Mouse (Mus musculus) hindbrain, embryonic 14.5 days (tissue): ENCODE measurements around the gene Cep83. TPM values are rescaled to one million over a fixed set of nuclear protein-coding genes. Genes with fewer than 3 reads are reported as not detected.

Experiments used
- ATAC-seq: fragments of 200-750 bp; cut with Nextera tagmentation; 2 replicates; pipeline ENCODE4 v1.8.0; 2017; ENCODE audit warnings: moderate number of reproducible peaks, mild to moderate bottlenecking, moderate TSS enrichment, moderate library complexity; ENCODE audit not compliant: low FRiP score
- DNase-seq: peaks from one replicate; pipeline ENCODE4 v3.0.0-alpha.2; 2015; ENCODE audit warnings: low spot score
- H3K27ac ChIP-seq: fragments of 300-500 bp; sonication (generic); 2 replicates; pipeline ENCODE4 v1.5.1; 2014; ENCODE audit warnings: mild to moderate bottlenecking, moderate library complexity
- H3K27me3 ChIP-seq: fragments of 300-500 bp; sonication (generic); 2 replicates; pipeline ENCODE4 v1.6.1; 2014; ENCODE audit warnings: mild to moderate bottlenecking, low read length, mixed read lengths; ENCODE audit not compliant: control insufficient read depth, insufficient read depth
- H3K36me3 ChIP-seq: fragments of 300-500 bp; sonication (generic); replicated peaks from 2 replicates; pipeline ENCODE4 v1.6.1; 2014; ENCODE audit not compliant: control insufficient read depth, insufficient read depth
- H3K4me1 ChIP-seq: fragments of 300-500 bp; sonication (generic); replicated peaks from 2 replicates; pipeline ENCODE4 v1.6.1; 2014; ENCODE audit warnings: antibody characterized with exemption, low read length, mixed read lengths; ENCODE audit not compliant: control insufficient read depth, insufficient read depth
- H3K4me2 ChIP-seq: fragments of 300-500 bp; sonication (generic); replicated peaks from 2 replicates; pipeline ENCODE4 v1.6.1; 2014; ENCODE audit warnings: mild to moderate bottlenecking, moderate library complexity
- H3K4me3 ChIP-seq: fragments of 300-500 bp; sonication (generic); replicated peaks from 2 replicates; pipeline ENCODE4 v1.5.1; 2014; ENCODE audit warnings: mild to moderate bottlenecking, low read length
- H3K9ac ChIP-seq: fragments of 300-500 bp; sonication (generic); 2 replicates; pipeline ENCODE4 v1.6.1; 2014
- H3K9me3 ChIP-seq: fragments of 300-500 bp; sonication (generic); 2 replicates; pipeline ENCODE4 v1.6.1; 2016; ENCODE audit warnings: low read length; ENCODE audit not compliant: control insufficient read depth
- WGBS: fragments of 180-500 bp; shearing (Covaris S2); extraction: QIAGEN DNeasy Blood & Tissue Kit; methylation state at CpG from one replicate; pipeline ENCODE4 v1.1.7; 2014; 5-methylcytosine and 5-hydroxymethylcytosine counted together
- polyA plus RNA-seq: library from polyadenylated mRNA; unstranded; fragments of >200 nt; fragmentation: Nextera tagmentation; extraction: Ambion mirVana; gene quantifications from 2 replicates; pipeline ENCODE4 v1.2.1, GENCODE M21; 2014

The Cep83 gene
- polyA plus RNA-seq, result 20.4 and 20.6 TPM in 2 replicates

DNA sequence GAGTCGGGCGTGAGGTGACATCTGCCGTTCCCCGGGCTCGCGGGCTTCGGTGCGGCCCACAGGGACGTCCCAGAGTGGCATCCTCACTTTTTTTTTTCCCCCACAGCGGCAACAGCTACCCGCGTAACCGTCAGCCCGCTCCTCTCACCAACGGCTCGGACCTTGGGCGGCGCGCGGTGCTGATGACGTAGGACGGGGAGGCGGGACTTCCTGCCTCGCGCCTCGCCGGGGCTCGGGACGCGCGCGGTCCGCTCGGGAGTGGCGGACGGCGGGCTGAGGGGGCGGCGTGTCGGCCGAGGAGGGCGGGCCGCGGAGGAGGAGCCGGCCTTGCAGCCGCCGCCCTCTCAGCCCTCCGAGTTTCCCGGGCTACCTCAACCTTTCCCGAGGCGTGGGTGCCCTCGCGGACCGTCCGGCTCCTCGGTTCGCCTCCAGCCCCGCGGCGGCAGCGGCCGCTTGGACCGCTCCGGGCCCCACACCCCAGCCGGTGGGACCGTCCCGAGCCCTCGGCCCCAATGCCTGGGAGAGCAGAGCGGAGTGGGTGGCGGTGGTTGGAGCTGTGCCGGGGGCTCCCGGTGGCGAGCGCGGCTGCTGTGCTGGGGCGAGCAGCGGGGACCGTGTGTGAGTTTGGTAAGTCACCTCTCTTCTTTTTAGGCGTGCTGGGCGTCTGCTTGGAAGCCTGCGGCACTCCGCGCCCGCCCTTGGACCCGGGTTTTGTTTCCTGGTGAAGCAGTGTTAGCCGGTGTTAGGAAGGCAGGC lies at the start of gene Cep83:
Cep83 (plus strand) TSS at position 235 of the 756 bp plus-strand sequence.
- ATAC-seq (peak; percentile 98), DNase-seq (peak; percentile 94)
- Histone ChIP-seq H3K4me2 (peak within 1 kb of the TSS; percentile 90), H3K9ac (peak within 1 kb of the TSS; percentile 86), H3K27me3 (no peaks in the 10 kb centered on the region), H3K4me3 (peak within 1 kb of the TSS; percentile 79), H3K27ac (peak within 1 kb of the TSS; percentile 87), H3K9me3 (no peaks in the 10 kb centered on the region), H3K36me3 (no peaks in the 10 kb centered on the region), H3K4me1 (no peaks in the 10 kb centered on the region; the same call in 1 of the 2 replicates)
- WGBS, result under 1% methylated on average over 83 of the region's 86 CpGs

GRCm38 (mm10) chr10:94639281-94639680 lies 49.2 kb upstream of the Cep83 start:
- ATAC-seq (no peak), DNase-seq (no peak)
- Histone ChIP-seq H3K9ac (no peak overlapping the region), H3K4me1 (no peaks in the 10 kb centered on the region), H3K9me3 (no peaks in the 10 kb centered on the region), H3K4me2 (no peak overlapping the region), H3K27ac (no peak overlapping the region), H3K27me3 (no peaks in the 10 kb centered on the region), H3K4me3 (no peak overlapping the region), H3K36me3 (no peaks in the 10 kb centered on the region)
- 85% methylated on average over 5 of the region's 5 CpGs for WGBS

DNA sequence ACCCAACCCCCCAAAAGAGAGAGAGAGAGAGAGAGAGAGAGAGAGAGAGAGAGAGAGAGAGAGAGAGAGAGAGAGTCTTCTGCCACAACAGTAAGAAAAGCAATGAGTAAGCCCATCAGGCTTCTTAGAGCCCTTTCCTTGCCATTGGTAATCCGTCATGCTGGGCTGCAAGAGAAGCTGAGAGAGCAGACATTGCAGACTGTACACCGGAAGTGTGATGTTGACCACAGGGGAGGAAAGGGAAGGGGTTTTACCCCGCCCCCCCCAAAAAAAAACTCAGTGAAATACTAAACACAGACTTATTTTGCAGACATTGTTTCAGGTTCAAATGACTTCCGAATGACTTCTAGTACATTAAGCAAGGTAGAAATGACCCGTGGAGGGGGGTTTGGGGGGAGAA lies 48.4 kb upstream of the Cep83 start:
- no peak overlapping the region for H3K4me2 ChIP-seq
- no peak overlapping the region for H3K9ac ChIP-seq
- H3K27me3 ChIP-seq, result no peaks in the 10 kb centered on the region
- H3K4me1 ChIP-seq, result no peaks in the 10 kb centered on the region
- ATAC-seq, result no peak
- DNase-seq, result no peak
- no peaks in the 10 kb centered on the region for H3K9me3 ChIP-seq
- WGBS, result 84% methylated on average over 5 of the region's 5 CpGs
- H3K36me3 ChIP-seq, result no peaks in the 10 kb centered on the region
- H3K4me3 ChIP-seq, result no peak overlapping the region
- H3K27ac ChIP-seq, result no peak overlapping the region

- ATAC-seq (no peak), DNase-seq (no peak)
- no peaks in the 10 kb centered on the region for H3K4me1 ChIP-seq
- no peak overlapping the region for H3K4me2 ChIP-seq
- no peak overlapping the region for H3K27ac ChIP-seq
- no peaks in the 10 kb centered on the region for H3K27me3 ChIP-seq
- no peak overlapping the region for H3K4me3 ChIP-seq
- H3K36me3 ChIP-seq, result no peaks in the 10 kb centered on the region
- H3K9ac ChIP-seq, result no peak overlapping the region
- no peaks in the 10 kb centered on the region for H3K9me3 ChIP-seq
- WGBS, result 83% methylated on average over 3 of the region's 3 CpGs
Measured at GRCm38 (mm10) chr10:94664036-94664435, 24.4 kb upstream of the Cep83 start.

- 93% methylated on average over 7 of the region's 7 CpGs for WGBS
- H3K9ac ChIP-seq, result no peak overlapping the region
- H3K27ac ChIP-seq, result no peak overlapping the region
- no peak for DNase-seq
- H3K4me1 ChIP-seq, result no peaks in the 10 kb centered on the region
- no peaks in the 10 kb centered on the region for H3K9me3 ChIP-seq
- H3K4me3 ChIP-seq, result no peak overlapping the region
- no peak overlapping the region for H3K4me2 ChIP-seq
- ATAC-seq, result no peak
- no peaks in the 10 kb centered on the region for H3K36me3 ChIP-seq
- no peaks in the 10 kb centered on the region for H3K27me3 ChIP-seq
Measured at GRCm38 (mm10) chr10:94664455-94664854, 24.0 kb upstream of the Cep83 start.

GRCm38 (mm10) chr10:94668147-94668546 lies 20.3 kb upstream of the Cep83 start:
- ATAC-seq, result no peak
- Histone ChIP-seq H3K9ac (no peak overlapping the region), H3K9me3 (no peaks in the 10 kb centered on the region), H3K27ac (no peak overlapping the region), H3K4me3 (no peak overlapping the region), H3K4me2 (no peak overlapping the region), H3K36me3 (no peaks in the 10 kb centered on the region), H3K27me3 (no peaks in the 10 kb centered on the region), H3K4me1 (no peaks in the 10 kb centered on the region)
- no peak for DNase-seq

- 3% methylated on average over 20 of the region's 20 CpGs for WGBS
Measured at GRCm38 (mm10) chr10:94687801-94688419, 544 bp upstream of the Cep83 start.

DNA sequence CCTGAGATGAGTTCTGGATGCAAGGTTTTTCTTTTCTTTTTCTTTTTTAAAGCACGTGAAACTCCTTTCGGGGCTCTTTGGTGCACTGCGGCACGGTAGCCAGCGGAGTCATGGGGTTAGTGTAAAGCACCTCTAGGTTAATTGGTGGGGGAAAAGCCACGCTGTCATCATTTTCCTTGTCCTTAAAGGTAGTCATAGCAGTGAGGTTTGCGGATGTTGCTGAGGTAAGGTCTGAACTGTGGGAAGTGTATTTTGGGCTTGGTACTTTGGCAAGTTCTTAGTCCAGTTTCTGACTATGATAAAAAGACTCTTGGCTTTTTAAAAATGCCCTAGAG lies 689 bp downstream of the Cep83 start:
- Histone ChIP-seq H3K4me2 (peak overlapping the region; percentile 90), H3K36me3 (no peaks in the 10 kb centered on the region), H3K27me3 (no peaks in the 10 kb centered on the region), H3K4me1 (no peaks in the 10 kb centered on the region; the same call in 1 of the 2 replicates), H3K9ac (peak overlapping the region; percentile 86), H3K4me3 (peak overlapping the region; percentile 79), H3K27ac (peak overlapping the region; percentile 87), H3K9me3 (no peaks in the 10 kb centered on the region)
- WGBS, result 0% methylated on average over 7 of the region's 7 CpGs
- ATAC-seq (no peak), DNase-seq (no peak)

More at GRCm38 (mm10) chr10:94687801-94688419, 544 bp upstream of the Cep83 start:
- Histone ChIP-seq H3K27ac (peak overlapping the region; percentile 87), H3K27me3 (no peaks in the 10 kb centered on the region), H3K4me2 (peak overlapping the region; percentile 90), H3K9ac (peak overlapping the region; percentile 86), H3K4me3 (peak overlapping the region; percentile 79), H3K4me1 (no peaks in the 10 kb centered on the region; the same call in 1 of the 2 replicates), H3K36me3 (no peaks in the 10 kb centered on the region), H3K9me3 (no peaks in the 10 kb centered on the region)
- DNase-seq (peak; percentile 55), ATAC-seq (peak; percentile 80)

GRCm38 (mm10) chr10:94690376-94690775 lies 1.9 kb downstream of the Cep83 start:
- Histone ChIP-seq H3K9me3 (no peaks in the 10 kb centered on the region), H3K36me3 (no peaks in the 10 kb centered on the region), H3K27me3 (no peaks in the 10 kb centered on the region), H3K4me2 (no peak overlapping the region), H3K9ac (no peak overlapping the region), H3K4me1 (no peaks in the 10 kb centered on the region; the same call in 1 of the 2 replicates), H3K4me3 (no peak overlapping the region), H3K27ac (no peak overlapping the region)
- DNase-seq (no peak), ATAC-seq (no peak)
- WGBS, result 83% methylated on average over 1 of the region's 1 CpGs
